Mouse (Mus musculus): ENCODE data around the gene Nfam1.

DNA sequence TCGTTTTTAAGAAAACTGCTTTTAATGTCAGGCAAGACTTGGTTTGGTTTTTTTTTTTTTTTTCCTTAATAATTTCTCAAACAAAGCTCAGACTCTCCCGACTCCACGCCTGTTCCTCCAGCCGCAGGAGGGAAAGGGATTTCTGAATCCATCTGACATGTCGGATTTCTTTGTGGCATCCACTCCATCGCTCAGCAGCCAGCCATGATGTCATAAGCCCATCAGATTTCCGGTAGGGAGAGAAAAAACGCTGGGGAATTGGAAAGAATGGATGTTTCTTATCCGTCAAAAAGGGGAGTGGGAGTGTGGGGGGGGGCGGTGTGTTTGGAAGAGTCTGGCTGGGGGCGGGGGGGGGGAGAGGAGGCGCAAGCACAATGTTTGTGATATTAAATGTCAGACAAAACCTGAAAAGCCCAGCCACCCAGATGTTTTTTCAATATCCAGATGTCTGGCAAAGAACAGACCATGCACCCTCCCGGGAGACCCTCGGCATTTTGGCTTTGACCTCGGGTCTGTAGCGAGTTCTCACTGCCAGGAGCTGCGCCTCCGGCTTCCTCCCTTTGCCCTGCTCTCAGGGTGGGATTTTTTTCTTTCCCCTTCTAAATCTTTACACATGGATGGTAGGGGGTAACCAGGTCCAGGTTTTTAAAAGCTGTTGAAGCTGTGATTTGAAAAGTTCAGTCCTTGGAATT is 50.2 kb downstream of the Nfam1 start:
- no peak for TF ChIP-seq POLR2A (IDR thresholded peaks at IDR 0.05; ENCODE audit: low read depth, low read length)
- no peak for TF ChIP-seq MAFK (IDR thresholded peaks at IDR 0.05; ENCODE audit: insufficient replicate concordance, low read length)
